ENCODE assay signal across 8 mouse cellular contexts in genomic region chr10:80347514-80347967, GRCm38 (mm10). TPM values are rescaled to one million over a fixed set of nuclear protein-coding genes. Genes with fewer than 3 reads are reported as not detected.
DNase-seq lines count a peak whose midpoint lies in the region; ATAC-seq and TF ChIP-seq lines count a peak whose summit lies in the region.

No protein-coding gene starts in this region.

- no peak for DNase-seq in hindbrain, embryonic 11.5 days (ENCODE audit: low spot score)
- DNase-seq in ES-E14 (ENCODE audit: low read depth, low spot score): no peak
- no peak for DNase-seq in ovary, postnatal 14 days (ENCODE audit: low spot score)
- no peak for DNase-seq in forebrain, postnatal 0 days
- no peak for DNase-seq in frontal cortex, adult 2 months (ENCODE audit: extremely low spot score in 1 of 2, low spot score in 1 of 2)

- peaks cover 11% of the 10 kb centered on the region; the same call in 1 of the 2 replicates for H3K4me1 ChIP-seq in hindbrain, embryonic 11.5 days (replicated peaks; ENCODE audit: control insufficient read depth, insufficient read depth, low read length)
- peaks cover 30% of the 10 kb centered on the region for H3K4me1 ChIP-seq in hindbrain, embryonic 12.5 days
- H3K4me1 ChIP-seq in ES-E14 (ENCODE audit: control insufficient read depth in 2 of 2, insufficient read depth in 2 of 2, low read length in 2 of 2, poor library complexity in 1 of 2): peaks cover 2 to 27% of the 10 kb centered on the region in 2 experiments; a peak in 3 of 4 replicates
- H3K4me1 ChIP-seq in heart, embryonic 15.5 days (replicated peaks): peaks cover 50% of the 10 kb centered on the region
- peaks cover 50% of the 10 kb centered on the region for H3K4me1 ChIP-seq in lung, embryonic 15.5 days
- peaks cover 7% of the 10 kb centered on the region; the same call in 1 of the 2 replicates for H3K4me1 ChIP-seq in forebrain, postnatal 0 days (ENCODE audit: insufficient read depth)

- peaks cover 89% of the 10 kb centered on the region for H3K27me3 ChIP-seq in hindbrain, embryonic 11.5 days (ENCODE audit: control insufficient read depth, insufficient read depth, low read length)
- H3K27me3 ChIP-seq in hindbrain, embryonic 12.5 days: peaks cover 98% of the 10 kb centered on the region
- peaks cover 98% of the 10 kb centered on the region for H3K27me3 ChIP-seq in heart, embryonic 15.5 days
- H3K27me3 ChIP-seq in lung, embryonic 15.5 days: peaks cover 97% of the 10 kb centered on the region
- peaks cover 79% of the 10 kb centered on the region for H3K27me3 ChIP-seq in forebrain, postnatal 0 days (ENCODE audit: insufficient read depth, low read length)

- H3K27ac ChIP-seq in hindbrain, embryonic 11.5 days (ENCODE audit: low read depth, low read length): no peak overlapping the region
- no peak overlapping the region for H3K27ac ChIP-seq in hindbrain, embryonic 12.5 days
- no peak overlapping the region for H3K27ac ChIP-seq in ES-E14 (ENCODE audit: insufficient read depth, low read depth, low read length, poor library complexity, severe bottlenecking)
- 0 out of 2 replicates have a peak overlapping the region, but pooled peaks have one; percentile 31 for H3K27ac ChIP-seq in heart, embryonic 15.5 days
- H3K27ac ChIP-seq in lung, embryonic 15.5 days: no peak overlapping the region
- no peak overlapping the region for H3K27ac ChIP-seq in forebrain, postnatal 0 days (ENCODE audit: low read depth, low read length)

- H3K4me2 ChIP-seq in hindbrain, embryonic 11.5 days (replicated peaks; ENCODE audit: low read depth, low read length): 0 out of 2 replicates have a peak overlapping the region, but pooled peaks have one; percentile 25
- H3K4me2 ChIP-seq in hindbrain, embryonic 12.5 days (replicated peaks): no peak overlapping the region
- H3K4me2 ChIP-seq in heart, embryonic 15.5 days: peak overlapping the region; percentile 82
- H3K4me2 ChIP-seq in lung, embryonic 15.5 days: peak overlapping the region; percentile 59
- no peak overlapping the region for H3K4me2 ChIP-seq in forebrain, postnatal 0 days (ENCODE audit: low read depth)

- no peak for ATAC-seq in hindbrain, embryonic 11.5 days (ENCODE audit: low FRiP score)
- no peak for ATAC-seq in hindbrain, embryonic 12.5 days (ENCODE audit: low FRiP score)
- no peak for ATAC-seq in heart, embryonic 15.5 days (replicated peaks; ENCODE audit: insufficient number of reproducible peaks, insufficient read depth, low FRiP score, low read depth)
- no peak for ATAC-seq in lung, embryonic 15.5 days (ENCODE audit: borderline replicate concordance, extremely low read depth, low FRiP score, low TSS enrichment)
- ATAC-seq in forebrain, postnatal 0 days: no peak

- no peak for TF ChIP-seq CTCF in forebrain, postnatal 0 days (IDR thresholded peaks at IDR 0.05; ENCODE audit: low read depth)

- H3K4me3 ChIP-seq in hindbrain, embryonic 11.5 days (ENCODE audit: low read depth, low read length): no peak overlapping the region
- no peak overlapping the region for H3K4me3 ChIP-seq in hindbrain, embryonic 12.5 days
- peak overlapping the region; percentile 63 to 68 for H3K4me3 ChIP-seq in ES-E14 (ENCODE audit: insufficient read depth in 1 of 2, low read depth in 1 of 2, low read length in 2 of 2, poor library complexity in 1 of 2, severe bottlenecking in 1 of 2)
- peak overlapping the region; percentile 52 for H3K4me3 ChIP-seq in heart, embryonic 15.5 days
- peak overlapping the region; percentile 30 for H3K4me3 ChIP-seq in lung, embryonic 15.5 days
- H3K4me3 ChIP-seq in forebrain, postnatal 0 days (ENCODE audit: low read depth, low read length): no peak overlapping the region

- no peaks in the 10 kb centered on the region for H3K9me3 ChIP-seq in hindbrain, embryonic 11.5 days (ENCODE audit: control insufficient read depth, low read length)
- no peaks in the 10 kb centered on the region for H3K9me3 ChIP-seq in hindbrain, embryonic 12.5 days (replicated peaks)
- H3K9me3 ChIP-seq in ES-E14 (ENCODE audit: control insufficient read depth, insufficient read depth, low read depth, low read length): no peaks in the 10 kb centered on the region
- no peaks in the 10 kb centered on the region for H3K9me3 ChIP-seq in heart, embryonic 15.5 days (replicated peaks)
- H3K9me3 ChIP-seq in lung, embryonic 15.5 days: no peaks in the 10 kb centered on the region
- no peaks in the 10 kb centered on the region for H3K9me3 ChIP-seq in forebrain, postnatal 0 days (ENCODE audit: low read length)

- 21% methylated on average over 16 of the region's 17 CpGs for WGBS in hindbrain, embryonic 11.5 days
- 13% methylated on average over 17 of the region's 17 CpGs for WGBS in hindbrain, embryonic 12.5 days
- 12% methylated on average over 17 of the region's 17 CpGs for WGBS in heart, embryonic 15.5 days
- 13% methylated on average over 17 of the region's 17 CpGs for WGBS in lung, embryonic 15.5 days
- 13% methylated on average over 17 of the region's 17 CpGs for WGBS in forebrain, postnatal 0 days

- H3K9ac ChIP-seq in hindbrain, embryonic 11.5 days (ENCODE audit: low read depth, low read length): no peak overlapping the region
- H3K9ac ChIP-seq in hindbrain, embryonic 12.5 days: no peak overlapping the region
- peak overlapping the region; percentile 52; the same call in 1 of the 2 replicates for H3K9ac ChIP-seq in ES-E14 (ENCODE audit: insufficient read depth, low read depth, low read length, poor library complexity, severe bottlenecking)
- H3K9ac ChIP-seq in heart, embryonic 15.5 days: peak overlapping the region; percentile 61
- peak overlapping the region; percentile 13; the same call in 1 of the 2 replicates for H3K9ac ChIP-seq in lung, embryonic 15.5 days
- H3K9ac ChIP-seq in forebrain, postnatal 0 days: no peak overlapping the region

- H3K36me3 ChIP-seq in hindbrain, embryonic 11.5 days (ENCODE audit: control insufficient read depth, insufficient read depth, low read length): no peaks in the 10 kb centered on the region
- H3K36me3 ChIP-seq in hindbrain, embryonic 12.5 days: no peaks in the 10 kb centered on the region
- no peaks in the 10 kb centered on the region for H3K36me3 ChIP-seq in ES-E14 (ENCODE audit: control insufficient read depth, insufficient read depth, low read length, poor library complexity, severe bottlenecking)
- H3K36me3 ChIP-seq in heart, embryonic 15.5 days: no peaks in the 10 kb centered on the region
- H3K36me3 ChIP-seq in lung, embryonic 15.5 days: no peaks in the 10 kb centered on the region
- H3K36me3 ChIP-seq in forebrain, postnatal 0 days (ENCODE audit: insufficient read depth): no peaks in the 10 kb centered on the region

- in situ Hi-C loops in ES-E14 (cut with MboI; ENCODE audit: low sequenced_read_pairs in 2 of 2, unreplicated experiment in 2 of 2): no loop called here

RNA-seq across cellular contexts. Expression of gene Adamtsl5, which starts 0.7 kb away (rescaled TPM):
- polyA plus RNA-seq in hindbrain, embryonic 11.5 days (2014; fragmentation: Nextera tagmentation; extraction: Ambion mirVana): 0.54 and 0.70 TPM in 2 replicates
- 0.38 and 0.77 TPM in 2 replicates for polyA plus RNA-seq in hindbrain, embryonic 12.5 days (2016; fragmentation: Nextera tagmentation; extraction: Ambion mirVana)
- 2.1 and 2.4 TPM in 2 replicates for total RNA-seq in ES-E14 (2012; rRNA removed)
- 10.9 and 12.7 TPM in 2 replicates for polyA plus RNA-seq in heart, embryonic 15.5 days (2015; fragmentation: Nextera tagmentation; extraction: Ambion mirVana)
- polyA plus RNA-seq in lung, embryonic 15.5 days (2015; fragmentation: Nextera tagmentation; extraction: Ambion mirVana): 2.5 and 3.4 TPM in 2 replicates
- total RNA-seq in forebrain, postnatal 0 days (2014; rRNA removed): 0.31 and 0.33 TPM in 2 replicates
- polyA plus RNA-seq in forebrain, postnatal 0 days (2015; fragmentation: Nextera tagmentation; extraction: Ambion mirVana): 0.70 and 0.81 TPM in 2 replicates
- 5.6 and 7.3 TPM in 2 replicates for polyA plus RNA-seq in frontal cortex, adult 2 months (2012; rRNA removed)

RNA-seq across cellular contexts. Expression of gene Plk5, which starts 8.7 kb away (rescaled TPM):
- 0.11 and 0.14 TPM in 2 replicates for polyA plus RNA-seq in hindbrain, embryonic 11.5 days (2014; fragmentation: Nextera tagmentation; extraction: Ambion mirVana)
- polyA plus RNA-seq in hindbrain, embryonic 12.5 days (2016; fragmentation: Nextera tagmentation; extraction: Ambion mirVana): 0.35 and 0.50 TPM in 2 replicates
- total RNA-seq in ES-E14 (2012; rRNA removed): 6.0 and 17.4 TPM in 2 replicates
- 0.06 and 0.09 TPM in 2 replicates for polyA plus RNA-seq in heart, embryonic 15.5 days (2015; fragmentation: Nextera tagmentation; extraction: Ambion mirVana)
- 0.74 and 1.0 TPM in 2 replicates for polyA plus RNA-seq in lung, embryonic 15.5 days (2015; fragmentation: Nextera tagmentation; extraction: Ambion mirVana)
- total RNA-seq in forebrain, postnatal 0 days (2014; rRNA removed): 8.3 and 12.9 TPM in 2 replicates
- 4.6 and 7.4 TPM in 2 replicates for polyA plus RNA-seq in forebrain, postnatal 0 days (2015; fragmentation: Nextera tagmentation; extraction: Ambion mirVana)
- polyA plus RNA-seq in frontal cortex, adult 2 months (2012; rRNA removed): 24.9 and 33.3 TPM in 2 replicates

RNA-seq across cellular contexts. Expression of gene Reep6, which starts 17.8 kb away (rescaled TPM):
- 3.7 and 3.8 TPM in 2 replicates for polyA plus RNA-seq in hindbrain, embryonic 11.5 days (2014; fragmentation: Nextera tagmentation; extraction: Ambion mirVana)
- polyA plus RNA-seq in hindbrain, embryonic 12.5 days (2016; fragmentation: Nextera tagmentation; extraction: Ambion mirVana): 3.2 and 4.1 TPM in 2 replicates
- 13.3 and 21.8 TPM in 2 replicates for total RNA-seq in ES-E14 (2012; rRNA removed)
- polyA plus RNA-seq in heart, embryonic 15.5 days (2015; fragmentation: Nextera tagmentation; extraction: Ambion mirVana): 1.6 and 3.4 TPM in 2 replicates
- 13.8 and 14.2 TPM in 2 replicates for polyA plus RNA-seq in lung, embryonic 15.5 days (2015; fragmentation: Nextera tagmentation; extraction: Ambion mirVana)
- 1.8 and 2.7 TPM in 2 replicates for total RNA-seq in forebrain, postnatal 0 days (2014; rRNA removed)
- polyA plus RNA-seq in forebrain, postnatal 0 days (2015; fragmentation: Nextera tagmentation; extraction: Ambion mirVana): 5.1 and 6.4 TPM in 2 replicates
- 4.9 and 6.0 TPM in 2 replicates for polyA plus RNA-seq in frontal cortex, adult 2 months (2012; rRNA removed)

RNA-seq across cellular contexts. Expression of gene Pcsk4, which starts 18.2 kb away (rescaled TPM):
- 1.1 and 1.8 TPM in 2 replicates for polyA plus RNA-seq in hindbrain, embryonic 11.5 days (2014; fragmentation: Nextera tagmentation; extraction: Ambion mirVana)
- 2.2 and 2.8 TPM in 2 replicates for polyA plus RNA-seq in hindbrain, embryonic 12.5 days (2016; fragmentation: Nextera tagmentation; extraction: Ambion mirVana)
- total RNA-seq in ES-E14 (2012; rRNA removed): 1.4 and 3.3 TPM in 2 replicates
- polyA plus RNA-seq in heart, embryonic 15.5 days (2015; fragmentation: Nextera tagmentation; extraction: Ambion mirVana): 1.3 and 1.5 TPM in 2 replicates
- 3.4 and 4.0 TPM in 2 replicates for polyA plus RNA-seq in lung, embryonic 15.5 days (2015; fragmentation: Nextera tagmentation; extraction: Ambion mirVana)
- total RNA-seq in forebrain, postnatal 0 days (2014; rRNA removed): 3.4 and 3.8 TPM in 2 replicates
- 7.4 TPM in 2 replicates for polyA plus RNA-seq in forebrain, postnatal 0 days (2015; fragmentation: Nextera tagmentation; extraction: Ambion mirVana)
- polyA plus RNA-seq in frontal cortex, adult 2 months (2012; rRNA removed): 9.4 TPM in 2 replicates

RNA-seq across cellular contexts. Expression of gene 2310011J03Rik, which starts 27.2 kb away (rescaled TPM):
- polyA plus RNA-seq in hindbrain, embryonic 11.5 days (2014; fragmentation: Nextera tagmentation; extraction: Ambion mirVana): 32.9 and 34.9 TPM in 2 replicates
- polyA plus RNA-seq in hindbrain, embryonic 12.5 days (2016; fragmentation: Nextera tagmentation; extraction: Ambion mirVana): 38.4 and 39.7 TPM in 2 replicates
- 29.6 and 33.4 TPM in 2 replicates for total RNA-seq in ES-E14 (2012; rRNA removed)
- 32.4 and 36.8 TPM in 2 replicates for polyA plus RNA-seq in heart, embryonic 15.5 days (2015; fragmentation: Nextera tagmentation; extraction: Ambion mirVana)
- 47.7 and 51.9 TPM in 2 replicates for polyA plus RNA-seq in lung, embryonic 15.5 days (2015; fragmentation: Nextera tagmentation; extraction: Ambion mirVana)
- 19.2 and 22.8 TPM in 2 replicates for total RNA-seq in forebrain, postnatal 0 days (2014; rRNA removed)
- polyA plus RNA-seq in forebrain, postnatal 0 days (2015; fragmentation: Nextera tagmentation; extraction: Ambion mirVana): 32.4 and 35.6 TPM in 2 replicates
- 41.6 and 44.3 TPM in 2 replicates for polyA plus RNA-seq in frontal cortex, adult 2 months (2012; rRNA removed)

Comparison
In these comparisons a context has a peak if more than half of its experiments do, and no peak if none do; other contexts are left out.
1. H3K4me2 ChIP-seq: peak in hindbrain, embryonic 11.5 days (single experiment), heart, embryonic 15.5 days (single experiment) and lung, embryonic 15.5 days (single experiment); none in hindbrain, embryonic 12.5 days (single experiment) and forebrain, postnatal 0 days (single experiment).
2. H3K4me3 ChIP-seq: peak in ES-E14 (2 of 2), heart, embryonic 15.5 days (single experiment) and lung, embryonic 15.5 days (single experiment); none in hindbrain, embryonic 11.5 days (single experiment), hindbrain, embryonic 12.5 days (single experiment) and forebrain, postnatal 0 days (single experiment).
3. H3K9ac ChIP-seq: peak in ES-E14 (single experiment), heart, embryonic 15.5 days (single experiment) and lung, embryonic 15.5 days (single experiment); none in hindbrain, embryonic 11.5 days (single experiment), hindbrain, embryonic 12.5 days (single experiment) and forebrain, postnatal 0 days (single experiment).